Mouse (Mus musculus) hindbrain, embryonic 11.5 days (tissue): ENCODE measurements around the gene Itpr1. TPM values are rescaled to one million over a fixed set of nuclear protein-coding genes. Genes with fewer than 3 reads are reported as not detected.

ENCODE experiments used
- ATAC-seq: fragments of 200-750 bp; cut with Nextera tagmentation; 2 replicates; pipeline ENCODE4 v1.8.0; 2017; ENCODE audit warnings: mild to moderate bottlenecking, moderate TSS enrichment, moderate library complexity; ENCODE audit not compliant: low FRiP score
- DNase-seq: peaks from one replicate; pipeline ENCODE4 v3.0.0-alpha.2; 2015; ENCODE audit warnings: low spot score
- H3K27ac ChIP-seq: fragments of 300-500 bp; sonication (generic); 2 replicates; pipeline ENCODE4 v1.5.1; 2014; ENCODE audit warnings: mild to moderate bottlenecking, low read depth, low read length
- H3K27me3 ChIP-seq: fragments of 300-500 bp; sonication (generic); 2 replicates; pipeline ENCODE4 v1.6.1; 2014; ENCODE audit warnings: mild to moderate bottlenecking, low read length, moderate library complexity, mixed read lengths; ENCODE audit not compliant: control insufficient read depth, insufficient read depth
- H3K36me3 ChIP-seq: fragments of 300-500 bp; sonication (generic); 2 replicates; pipeline ENCODE4 v1.6.1; 2014; ENCODE audit warnings: mild to moderate bottlenecking, low read length, moderate library complexity, mixed read lengths; ENCODE audit not compliant: control insufficient read depth, insufficient read depth
- H3K4me1 ChIP-seq: fragments of 300-500 bp; sonication (generic); replicated peaks from 2 replicates; pipeline ENCODE4 v1.6.1; 2014; ENCODE audit warnings: low read length, mixed read lengths; ENCODE audit not compliant: control insufficient read depth, insufficient read depth
- H3K4me2 ChIP-seq: fragments of 300-500 bp; sonication (generic); replicated peaks from 2 replicates; pipeline ENCODE4 v1.6.1; 2014; ENCODE audit warnings: mild to moderate bottlenecking, low read depth, low read length
- H3K4me3 ChIP-seq: fragments of 300-500 bp; sonication (generic); 2 replicates; pipeline ENCODE4 v1.5.1; 2014; ENCODE audit warnings: low read depth, low read length
- H3K9ac ChIP-seq: fragments of 300-500 bp; sonication (generic); 2 replicates; pipeline ENCODE4 v1.6.1; 2014; ENCODE audit warnings: low read depth, low read length
- H3K9me3 ChIP-seq: fragments of 300-500 bp; sonication (generic); 2 replicates; pipeline ENCODE4 v1.6.1; 2016; ENCODE audit warnings: low read length; ENCODE audit not compliant: control insufficient read depth
- WGBS: fragments of 180-500 bp; shearing (Covaris S2); extraction: QIAGEN DNeasy Blood & Tissue Kit; methylation state at CpG from one replicate; pipeline ENCODE4 v1.1.7; 2014; 5-methylcytosine and 5-hydroxymethylcytosine counted together
- polyA plus RNA-seq: library from polyadenylated mRNA; unstranded; fragments of >200 nt; fragmentation: Nextera tagmentation; extraction: Ambion mirVana; gene quantifications from 2 replicates; pipeline ENCODE4 v1.2.1, GENCODE M21; 2014

Itpr1 gene
- polyA plus RNA-seq, 1 experiment from 2014 or later: 9.6 TPM

DNA sequence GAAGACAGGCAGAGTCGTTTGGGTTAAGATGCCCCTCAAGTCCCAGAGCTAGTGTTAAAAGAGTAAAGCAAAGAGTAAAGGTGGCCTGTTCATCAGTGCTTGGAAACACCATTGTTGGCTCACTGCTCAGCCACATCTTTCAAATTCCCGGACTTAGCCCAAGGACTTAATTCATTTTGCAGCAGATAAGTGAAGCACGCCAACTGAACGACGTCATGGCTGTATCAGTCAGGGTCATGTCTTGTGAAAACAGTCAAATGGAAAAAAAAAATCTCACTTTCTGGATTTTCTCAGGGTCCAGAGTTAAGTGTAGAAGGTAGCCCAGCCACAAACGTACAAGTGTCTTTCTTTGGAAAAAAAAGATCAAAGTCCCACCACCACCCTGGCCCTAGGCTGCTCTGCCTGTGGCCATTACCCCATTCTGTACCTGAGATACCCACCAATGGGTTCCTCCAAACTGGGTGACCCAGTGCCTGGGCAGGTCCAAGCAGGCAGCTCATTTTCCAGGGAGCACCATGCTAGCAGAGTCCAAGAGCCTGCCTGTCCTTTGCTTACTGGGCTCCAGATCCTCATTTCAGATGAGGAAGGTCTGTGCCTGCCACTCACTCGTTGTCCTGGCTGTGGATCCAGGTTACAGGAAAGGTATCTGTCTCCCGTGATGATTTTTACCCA is 251.5 kb downstream of the Itpr1 start:
- no peak overlapping the region for H3K4me3 ChIP-seq
- DNase-seq: no peak
- 91% methylated on average over 8 of the region's 8 CpGs for WGBS

DNA sequence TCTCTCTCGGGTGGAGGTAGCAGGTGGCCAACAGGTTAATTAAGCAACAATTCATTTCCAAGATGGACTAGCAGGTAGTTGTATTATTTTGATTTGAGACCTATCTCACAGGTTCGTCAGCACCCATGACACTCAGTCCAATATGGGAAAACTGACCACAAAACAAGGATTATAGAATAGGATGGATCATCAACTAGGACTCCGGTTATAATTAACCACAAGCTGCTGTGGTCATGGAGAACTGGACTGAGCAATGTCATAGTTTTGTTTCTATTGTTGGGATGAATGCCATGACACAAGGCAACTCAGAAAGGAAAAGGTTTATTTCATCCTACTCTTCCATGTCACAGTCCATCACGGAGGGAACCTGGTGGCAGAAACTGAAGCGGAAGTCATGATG is 252.3 kb downstream of the Itpr1 start:
- DNase-seq: no peak

More for the DNA sequence above, 251.5 kb downstream of the Itpr1 start:
- no peak overlapping the region for H3K27ac ChIP-seq
- H3K4me1 ChIP-seq: no peaks in the 10 kb centered on the region
- no peaks in the 10 kb centered on the region for H3K36me3 ChIP-seq
- H3K9me3 ChIP-seq: no peaks in the 10 kb centered on the region
- H3K9ac ChIP-seq: no peak overlapping the region
- no peak overlapping the region for H3K4me2 ChIP-seq
- no peaks in the 10 kb centered on the region for H3K27me3 ChIP-seq
- no peak for ATAC-seq

DNA sequence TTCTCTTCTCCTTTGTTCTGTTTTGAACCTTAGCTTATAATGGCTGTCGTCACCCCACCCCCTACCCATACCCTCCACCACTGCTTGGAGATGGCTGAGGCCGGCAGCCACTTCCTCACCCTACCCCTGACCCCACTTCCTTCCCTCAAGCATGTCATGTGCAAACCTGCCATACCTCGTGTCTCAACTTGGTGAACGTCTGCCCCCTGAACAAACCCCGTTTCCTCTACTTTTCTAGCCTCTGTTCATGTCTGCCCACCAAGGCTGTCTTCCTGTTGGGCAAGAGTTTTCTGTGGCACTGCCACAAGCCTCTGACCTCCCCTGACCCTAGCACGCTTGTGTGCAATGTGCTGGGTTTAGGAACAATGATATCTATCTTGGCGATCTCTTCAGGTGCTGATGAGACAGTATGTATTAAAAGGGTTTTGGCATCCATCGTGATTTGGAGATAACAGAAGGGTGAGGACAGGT is 253.2 kb downstream of the Itpr1 start:
- 79% methylated on average over 8 of the region's 8 CpGs for WGBS
- Histone ChIP-seq H3K27ac (no peak overlapping the region), H3K4me3 (no peak overlapping the region), H3K27me3 (no peaks in the 10 kb centered on the region), H3K4me2 (no peak overlapping the region), H3K9me3 (no peaks in the 10 kb centered on the region), H3K4me1 (no peaks in the 10 kb centered on the region), H3K36me3 (no peaks in the 10 kb centered on the region), H3K9ac (no peak overlapping the region)
- DNase-seq (no peak), ATAC-seq (no peak)

More for the DNA sequence above, 252.3 kb downstream of the Itpr1 start:
- Histone ChIP-seq H3K9me3 (no peaks in the 10 kb centered on the region), H3K4me3 (no peak overlapping the region), H3K4me1 (no peaks in the 10 kb centered on the region), H3K9ac (no peak overlapping the region), H3K27ac (no peak overlapping the region), H3K4me2 (no peak overlapping the region), H3K36me3 (no peaks in the 10 kb centered on the region), H3K27me3 (no peaks in the 10 kb centered on the region)
- no peak for ATAC-seq
- 92% methylated on average over 5 of the region's 5 CpGs for WGBS

DNA sequence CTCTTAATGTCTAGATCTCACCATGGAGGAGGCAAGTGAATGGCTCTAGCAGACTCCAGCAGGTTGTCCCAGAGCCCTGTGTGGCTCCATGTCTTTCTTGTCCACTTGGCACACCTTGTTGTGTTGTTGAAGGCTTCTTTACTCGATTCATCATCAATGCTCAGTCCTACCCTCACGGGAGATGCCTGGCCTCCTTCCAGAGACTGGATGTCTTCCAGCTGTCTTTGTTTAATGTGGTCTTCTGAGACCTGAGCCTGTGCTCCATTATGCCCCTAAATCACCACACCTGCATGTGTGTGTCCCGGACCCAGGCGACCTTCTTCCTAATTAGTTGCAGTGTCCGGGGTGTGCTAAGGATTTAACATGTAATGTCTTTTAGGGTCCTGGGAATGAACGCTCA is 254.7 kb downstream of the Itpr1 start:
- H3K9me3 ChIP-seq: no peaks in the 10 kb centered on the region
- no peak overlapping the region for H3K4me2 ChIP-seq
- ATAC-seq: no peak
- no peaks in the 10 kb centered on the region for H3K36me3 ChIP-seq
- H3K27ac ChIP-seq: no peak overlapping the region
- H3K4me3 ChIP-seq: no peak overlapping the region
- no peaks in the 10 kb centered on the region for H3K4me1 ChIP-seq
- H3K27me3 ChIP-seq: no peaks in the 10 kb centered on the region
- DNase-seq: no peak
- H3K9ac ChIP-seq: no peak overlapping the region
- WGBS: 80% methylated on average over 6 of the region's 6 CpGs

DNA sequence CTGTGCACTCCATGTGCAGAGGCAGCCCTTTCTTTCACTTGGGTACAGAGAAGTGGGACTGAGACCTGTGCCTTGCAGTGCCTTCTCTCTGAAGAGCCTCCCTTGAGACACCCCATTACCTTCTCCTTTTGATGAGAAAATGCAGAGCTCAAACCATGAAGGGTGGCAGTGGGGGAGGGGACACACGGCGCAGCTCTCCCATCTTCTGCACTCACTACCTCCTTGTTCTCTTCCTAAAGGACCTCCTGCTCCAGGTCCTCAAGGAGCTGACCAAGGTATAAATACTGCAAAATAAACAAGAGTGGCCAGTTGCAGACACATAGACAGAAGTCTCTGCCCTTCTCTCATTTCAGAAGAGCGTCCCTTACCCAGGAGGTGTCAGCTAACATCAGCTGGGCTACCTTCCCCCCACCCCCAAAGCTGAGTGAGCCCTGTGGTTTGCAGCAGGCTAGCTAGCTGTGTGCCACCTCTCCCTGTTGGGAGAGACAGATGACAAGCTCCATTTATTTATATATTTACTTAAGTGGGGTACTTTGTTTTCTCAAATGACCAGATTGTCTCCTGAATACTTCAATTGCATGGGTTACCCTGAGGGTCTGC is 255.4 kb downstream of the Itpr1 start:
- H3K9me3 ChIP-seq: no peaks in the 10 kb centered on the region
- H3K4me2 ChIP-seq: no peak overlapping the region
- DNase-seq: no peak
- no peak overlapping the region for H3K9ac ChIP-seq
- ATAC-seq: no peak
- no peak overlapping the region for H3K27ac ChIP-seq
- no peaks in the 10 kb centered on the region for H3K4me1 ChIP-seq
- WGBS: 63% methylated on average over 3 of the region's 3 CpGs
- H3K27me3 ChIP-seq: no peaks in the 10 kb centered on the region
- H3K4me3 ChIP-seq: no peak overlapping the region
- H3K36me3 ChIP-seq: no peaks in the 10 kb centered on the region

DNA sequence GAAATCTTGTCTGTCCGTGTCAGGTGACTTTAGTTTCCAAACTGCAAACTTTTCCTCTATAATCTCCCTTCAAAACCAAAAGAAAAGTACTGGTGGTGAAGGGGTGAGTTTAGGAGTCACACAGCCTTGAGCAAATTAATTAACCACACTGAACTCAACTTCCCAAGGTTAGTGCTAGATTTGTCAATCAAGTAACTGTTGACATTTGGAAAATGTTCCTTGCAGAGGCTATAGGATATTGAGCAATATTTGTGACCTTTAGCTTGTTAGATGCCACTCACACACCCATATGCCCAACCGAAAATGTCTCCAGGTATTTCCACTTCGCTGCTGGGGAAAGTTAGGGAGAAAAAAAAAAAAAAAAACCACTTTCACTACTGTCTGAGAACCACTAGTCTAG is 259.0 kb downstream of the Itpr1 start:
- 85% methylated on average over 3 of the region's 3 CpGs for WGBS
- no peaks in the 10 kb centered on the region for H3K27me3 ChIP-seq

DNA sequence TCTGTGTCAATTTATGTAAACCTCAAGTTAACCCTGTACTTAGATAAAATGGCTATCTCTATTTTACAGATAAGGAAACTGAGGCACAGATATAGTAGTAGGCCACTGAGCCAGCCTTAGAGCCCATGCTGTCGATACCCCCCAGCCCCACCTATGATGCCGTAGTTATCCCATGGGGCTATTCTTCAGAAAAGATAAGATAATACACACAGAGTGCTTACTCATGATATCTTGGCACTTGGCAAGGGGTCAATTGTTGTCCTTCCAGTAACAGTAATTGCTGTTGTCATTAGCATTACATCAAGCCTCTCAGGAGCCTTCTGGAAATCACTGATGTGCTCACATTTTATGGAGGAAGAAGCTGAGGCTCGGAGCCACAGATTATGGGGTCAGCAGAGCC is 259.9 kb downstream of the Itpr1 start:
- H3K27me3 ChIP-seq: no peaks in the 10 kb centered on the region
- H3K9ac ChIP-seq: no peak overlapping the region
- no peaks in the 10 kb centered on the region for H3K4me1 ChIP-seq
- H3K4me2 ChIP-seq: no peak overlapping the region
- 89% methylated on average over 3 of the region's 3 CpGs for whole genome bisulfite sequencing
- no peak overlapping the region for H3K4me3 ChIP-seq
- H3K9me3 ChIP-seq: no peaks in the 10 kb centered on the region
- DNase-seq (no peak), ATAC-seq (no peak)
- no peaks in the 10 kb centered on the region for H3K36me3 ChIP-seq
- no peak overlapping the region for H3K27ac ChIP-seq

More for the DNA sequence above, 259.0 kb downstream of the Itpr1 start:
- ATAC-seq (no peak), DNase-seq (no peak)
- no peak overlapping the region for H3K4me2 ChIP-seq
- no peak overlapping the region for H3K9ac ChIP-seq
- H3K4me1 ChIP-seq: no peaks in the 10 kb centered on the region
- no peak overlapping the region for H3K27ac ChIP-seq
- no peaks in the 10 kb centered on the region for H3K9me3 ChIP-seq
- no peak overlapping the region for H3K4me3 ChIP-seq
- no peaks in the 10 kb centered on the region for H3K36me3 ChIP-seq

DNA sequence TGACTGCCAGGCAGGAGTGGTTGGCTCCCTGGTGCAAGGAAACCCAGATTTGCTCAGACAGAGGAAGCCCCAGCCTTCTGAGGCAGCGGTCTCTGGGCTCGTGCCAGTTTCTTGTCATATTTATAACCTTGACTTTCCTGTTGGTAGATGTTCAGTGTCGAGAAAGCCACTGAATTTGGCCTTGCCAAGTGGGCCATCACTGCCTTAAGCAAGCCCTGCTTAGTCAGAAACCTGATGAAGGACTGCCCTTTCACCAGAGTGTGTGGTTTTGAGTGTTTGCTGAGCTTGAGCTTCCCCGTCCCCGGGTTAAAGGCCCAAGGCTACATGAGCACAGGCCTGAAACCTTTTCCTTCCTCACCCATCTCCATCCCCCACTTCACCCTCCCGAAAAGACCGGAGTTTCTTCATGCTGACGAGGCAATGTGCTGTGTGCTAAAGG is 263.9 kb downstream of the Itpr1 start:
- Histone ChIP-seq H3K9me3 (no peaks in the 10 kb centered on the region), H3K27ac (no peak overlapping the region), H3K4me3 (no peak overlapping the region), H3K4me2 (no peak overlapping the region), H3K27me3 (no peaks in the 10 kb centered on the region), H3K9ac (no peak overlapping the region), H3K4me1 (no peaks in the 10 kb centered on the region), H3K36me3 (no peaks in the 10 kb centered on the region)
- DNase-seq (no peak), ATAC-seq (no peak)
- WGBS: 88% methylated on average over 8 of the region's 8 CpGs

DNA sequence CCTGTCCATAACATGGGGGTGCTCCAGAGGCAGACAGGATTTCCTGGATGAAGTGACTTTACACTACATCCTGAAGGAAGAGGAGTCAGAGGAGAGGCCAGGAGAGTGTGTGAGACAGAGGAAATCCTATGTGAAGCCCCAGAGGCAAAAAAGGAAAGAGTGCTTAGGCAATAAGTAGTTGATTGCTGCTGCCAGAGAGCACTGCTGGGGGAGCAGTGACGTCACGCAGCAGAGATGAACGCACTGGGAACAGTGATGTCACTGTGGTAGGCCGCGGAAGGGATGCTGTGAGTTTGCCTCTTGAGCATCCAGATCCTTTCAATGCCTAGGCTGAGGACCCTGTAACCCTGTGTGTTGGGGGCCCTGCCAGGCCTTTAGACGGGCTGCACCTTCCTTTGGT is 264.7 kb downstream of the Itpr1 start:
- no peaks in the 10 kb centered on the region for H3K36me3 ChIP-seq
- H3K4me3 ChIP-seq: no peak overlapping the region
- no peaks in the 10 kb centered on the region for H3K27me3 ChIP-seq
- no peak overlapping the region for H3K9ac ChIP-seq
- no peak overlapping the region for H3K27ac ChIP-seq
- 90% methylated on average over 6 of the region's 6 CpGs for WGBS
- H3K9me3 ChIP-seq: no peaks in the 10 kb centered on the region
- no peak overlapping the region for H3K4me2 ChIP-seq
- no peaks in the 10 kb centered on the region for H3K4me1 ChIP-seq
- ATAC-seq (no peak), DNase-seq (no peak)
